Mouse (Mus musculus) embryonic facial prominence, embryonic 13.5 days (tissue): Measurements from ENCODE around the gene Ica1l. TPM values are rescaled to one million over a fixed set of nuclear protein-coding genes. Genes with fewer than 3 reads are reported as not detected.
"Not testable (repeated sequence)": the region's sequence is repeated elsewhere in the genome, so short reads cannot be mapped to it uniquely, and the experiment has no call there.

Source experiments
- ATAC-seq: fragments of 200-750 bp; cut with Nextera tagmentation; 2 replicates; pipeline ENCODE4 v1.8.0; 2017; ENCODE audit warnings: low read depth; ENCODE audit not compliant: insufficient number of reproducible peaks, insufficient read depth, low FRiP score, low TSS enrichment
- H3K27ac ChIP-seq: fragments of 300-500 bp; sonication (generic); 2 replicates; pipeline ENCODE4 v1.5.1; 2015; ENCODE audit warnings: moderate library complexity, mild to moderate bottlenecking, inconsistent platforms
- H3K27me3 ChIP-seq: fragments of 300-500 bp; sonication (generic); 2 replicates; pipeline ENCODE4 v1.6.1; 2015; ENCODE audit warnings: mild to moderate bottlenecking, inconsistent platforms
- H3K36me3 ChIP-seq: fragments of 300-500 bp; sonication (generic); 2 replicates; pipeline ENCODE4 v1.6.1; 2015; ENCODE audit warnings: mild to moderate bottlenecking, inconsistent platforms
- H3K4me1 ChIP-seq: fragments of 300-500 bp; sonication (generic); 2 replicates; pipeline ENCODE4 v1.6.1; 2015; ENCODE audit warnings: inconsistent platforms
- H3K4me2 ChIP-seq: fragments of 300-500 bp; sonication (generic); 2 replicates; pipeline ENCODE4 v1.6.1; 2015; ENCODE audit warnings: moderate library complexity, mild to moderate bottlenecking, inconsistent platforms
- H3K4me3 ChIP-seq: fragments of 300-500 bp; sonication (generic); 2 replicates; pipeline ENCODE4 v1.5.1; 2015; ENCODE audit warnings: mild to moderate bottlenecking, inconsistent platforms
- H3K9ac ChIP-seq: fragments of 300-500 bp; sonication (generic); 2 replicates; pipeline ENCODE4 v1.6.1; 2015; ENCODE audit warnings: mild to moderate bottlenecking, inconsistent platforms
- H3K9me3 ChIP-seq: fragments of 300-500 bp; sonication (generic); 2 replicates; pipeline ENCODE4 v1.6.1; 2016; ENCODE audit warnings: inconsistent platforms
- WGBS: fragments of 180-500 bp; shearing (Covaris S2); methylation state at CpG from one replicate; pipeline ENCODE4 v1.1.7; 2015; ENCODE audit warnings: mixed read lengths; 5-methylcytosine and 5-hydroxymethylcytosine counted together
- polyA plus RNA-seq: library from polyadenylated mRNA; unstranded; fragments of >200 nt; fragmentation: Nextera tagmentation; extraction: Ambion mirVana; gene quantifications from 2 replicates; pipeline ENCODE4 v1.2.1, GENCODE M21; 2015

Gene Ica1l
- 1.7 and 2.4 TPM in 2 replicates for polyA plus RNA-seq

- peak within 1 kb of the TSS; percentile 75 for H3K4me3 ChIP-seq
- H3K9me3 ChIP-seq = no peaks in the 10 kb centered on the region
- peak within 1 kb of the TSS; percentile 79 for H3K9ac ChIP-seq
- ATAC-seq = peak; percentile 79
- no peak within 1 kb of the TSS for H3K27ac ChIP-seq
- H3K27me3 ChIP-seq = peaks cover 28% of the 10 kb centered on the region
- 0 out of 2 replicates have a peak, but pooled peaks cover 4% of the 10 kb centered on the region for H3K4me1 ChIP-seq
- H3K4me2 ChIP-seq = peak within 1 kb of the TSS; percentile 93
- H3K36me3 ChIP-seq = no peaks in the 10 kb centered on the region
- under 1% methylated on average over 91 of the region's 99 CpGs for WGBS
These were observed at the start of gene Ica1l for GRCm38 (mm10) chr1:60042796-60043469. Gene Ica1l (minus strand): TSS chr1:60043184.

DNA sequence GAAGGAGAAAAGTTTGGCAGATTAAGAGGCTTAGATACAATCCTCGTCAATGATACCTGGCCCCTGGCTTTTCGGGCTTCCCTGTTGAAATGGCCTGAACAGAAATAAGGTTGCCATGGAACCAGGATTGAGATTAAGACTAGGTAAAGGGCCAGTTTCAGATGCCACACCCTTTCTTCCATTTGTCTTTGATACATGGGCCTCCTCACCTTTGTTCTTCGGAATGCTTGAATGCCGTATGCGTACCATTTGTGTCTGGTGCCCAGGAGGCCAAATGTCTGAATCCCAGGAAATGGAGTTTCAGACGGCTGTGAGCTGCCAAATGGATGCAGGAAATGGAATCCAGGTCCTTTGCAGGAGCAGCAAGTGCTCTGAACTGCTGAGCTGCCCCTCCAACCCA lies 33.4 kb upstream of the Ica1l start:
- ATAC-seq = no peak
- WGBS = 82% methylated on average over 6 of the region's 6 CpGs
- H3K4me2 ChIP-seq = no peak overlapping the region
- H3K4me3 ChIP-seq = no peak overlapping the region
- H3K27me3 ChIP-seq = no peaks in the 10 kb centered on the region
- H3K36me3 ChIP-seq = peaks cover 29% of the 10 kb centered on the region
- H3K4me1 ChIP-seq = no peaks in the 10 kb centered on the region
- H3K9me3 ChIP-seq = no peaks in the 10 kb centered on the region
- no peak overlapping the region for H3K9ac ChIP-seq
- no peak overlapping the region for H3K27ac ChIP-seq

GRCm38 (mm10) chr1:60075590-60075989 lies 32.6 kb upstream of the Ica1l start:
- Histone ChIP-seq H3K27ac (no peak overlapping the region), H3K9me3 (no peaks in the 10 kb centered on the region), H3K9ac (no peak overlapping the region), H3K4me3 (no peak overlapping the region), H3K36me3 (peaks cover 25% of the 10 kb centered on the region), H3K27me3 (no peaks in the 10 kb centered on the region), H3K4me1 (no peaks in the 10 kb centered on the region), H3K4me2 (no peak overlapping the region)
- WGBS = 80% methylated on average over 3 of the region's 3 CpGs
- ATAC-seq = no peak

GRCm38 (mm10) chr1:60074935-60075334 lies 32.0 kb upstream of the Ica1l start:
- Histone ChIP-seq H3K36me3 (peaks cover 20% of the 10 kb centered on the region), H3K9me3 (no peaks in the 10 kb centered on the region), H3K27ac (no peak overlapping the region), H3K4me3 (no peak overlapping the region), H3K27me3 (no peaks in the 10 kb centered on the region), H3K9ac (no peak overlapping the region), H3K4me1 (no peaks in the 10 kb centered on the region), H3K4me2 (no peak overlapping the region)
- WGBS = 49% methylated on average over 2 of the region's 2 CpGs
- ATAC-seq = no peak

DNA sequence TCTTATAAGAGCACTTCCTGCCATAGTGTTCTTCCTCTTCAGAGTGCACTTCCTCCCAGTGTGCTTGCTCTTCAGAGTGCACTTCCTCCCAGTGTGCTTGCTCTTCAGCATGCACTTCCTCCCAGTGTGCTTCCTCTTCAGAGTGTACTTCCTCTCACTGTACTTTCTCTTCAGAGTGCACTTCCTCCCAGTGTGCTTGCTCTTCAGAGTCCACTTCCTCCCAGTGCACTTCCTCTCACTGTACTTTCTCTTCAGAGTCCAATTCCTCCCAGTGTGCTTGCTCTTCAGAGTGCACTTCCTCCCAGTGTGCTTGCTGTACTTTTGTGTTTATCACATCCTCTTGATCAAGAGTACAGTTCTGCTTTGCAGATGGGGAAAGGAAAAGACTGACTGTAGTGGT lies 27.7 kb upstream of the Ica1l start:
- not testable (repeated sequence) for H3K4me2 ChIP-seq, H3K27ac ChIP-seq, H3K27me3 ChIP-seq, H3K4me3 ChIP-seq, H3K36me3 ChIP-seq, H3K4me1 ChIP-seq, H3K9ac ChIP-seq, ATAC-seq, H3K9me3 ChIP-seq

DNA sequence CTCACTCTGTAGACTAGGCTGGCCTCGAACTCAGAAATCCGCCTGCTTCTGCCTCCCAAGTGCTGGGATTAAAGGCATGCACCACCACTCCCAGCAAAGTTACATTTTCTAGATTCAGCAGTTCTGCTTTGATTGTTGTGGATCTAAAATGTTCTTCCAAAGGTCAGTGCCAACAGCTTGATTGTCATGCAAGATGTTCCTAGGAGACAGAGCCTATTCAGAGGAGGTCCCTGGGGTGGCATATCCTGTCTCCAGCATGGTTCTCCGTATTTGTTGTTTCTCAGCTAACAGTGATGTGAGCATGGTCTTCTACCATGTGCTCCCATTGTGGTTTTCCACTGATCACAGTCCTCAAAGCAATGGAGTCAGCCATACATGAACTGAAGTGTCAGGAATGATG lies 13.3 kb upstream of the Ica1l start:
- Histone ChIP-seq H3K9ac (no peak overlapping the region), H3K9me3 (no peaks in the 10 kb centered on the region), H3K27me3 (no peaks in the 10 kb centered on the region), H3K36me3 (no peaks in the 10 kb centered on the region), H3K4me3 (no peak overlapping the region), H3K27ac (no peak overlapping the region), H3K4me1 (no peaks in the 10 kb centered on the region), H3K4me2 (no peak overlapping the region)
- 82% methylated on average over 3 of the region's 3 CpGs for WGBS
- ATAC-seq = no peak

- Histone ChIP-seq H3K27ac (no peak overlapping the region), H3K4me2 (no peak overlapping the region)
- WGBS = 39% methylated on average over 3 of the region's 3 CpGs
These were observed 11.7 kb upstream of the Ica1l start for GRCm38 (mm10) chr1:60054659-60055058.

DNA sequence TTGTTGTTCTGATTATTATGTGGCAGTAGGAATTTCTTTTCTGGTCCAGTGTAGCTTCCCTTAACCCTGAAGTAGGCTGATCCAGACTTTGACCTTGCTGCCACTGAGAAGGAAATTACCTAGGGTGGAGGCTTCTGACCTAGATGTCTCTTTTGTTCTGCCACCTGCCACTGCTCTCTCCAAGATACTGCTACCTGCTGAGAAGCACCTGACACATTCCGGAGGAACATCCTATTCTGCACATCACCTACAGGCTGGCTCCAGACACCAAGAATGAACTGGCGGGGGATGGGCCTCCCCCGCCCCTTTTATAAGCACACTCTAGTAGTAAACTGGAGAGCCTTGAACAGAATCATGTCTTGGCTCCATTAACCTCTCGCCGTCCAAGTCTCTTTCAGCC lies 4.5 kb upstream of the Ica1l start:
- not testable (repeated sequence) for H3K9me3 ChIP-seq, ATAC-seq, H3K4me1 ChIP-seq, H3K4me2 ChIP-seq, H3K27ac ChIP-seq, H3K36me3 ChIP-seq, H3K4me3 ChIP-seq, H3K9ac ChIP-seq
- peaks cover 21% of the 10 kb centered on the region for H3K27me3 ChIP-seq
- 93% methylated on average over 5 of the region's 5 CpGs for WGBS

More at GRCm38 (mm10) chr1:60054659-60055058, 11.7 kb upstream of the Ica1l start:
- Histone ChIP-seq H3K4me1 (no peaks in the 10 kb centered on the region), H3K4me3 (no peak overlapping the region), H3K27me3 (no peaks in the 10 kb centered on the region), H3K36me3 (no peaks in the 10 kb centered on the region), H3K9me3 (no peaks in the 10 kb centered on the region), H3K9ac (no peak overlapping the region)
- no peak for ATAC-seq

DNA sequence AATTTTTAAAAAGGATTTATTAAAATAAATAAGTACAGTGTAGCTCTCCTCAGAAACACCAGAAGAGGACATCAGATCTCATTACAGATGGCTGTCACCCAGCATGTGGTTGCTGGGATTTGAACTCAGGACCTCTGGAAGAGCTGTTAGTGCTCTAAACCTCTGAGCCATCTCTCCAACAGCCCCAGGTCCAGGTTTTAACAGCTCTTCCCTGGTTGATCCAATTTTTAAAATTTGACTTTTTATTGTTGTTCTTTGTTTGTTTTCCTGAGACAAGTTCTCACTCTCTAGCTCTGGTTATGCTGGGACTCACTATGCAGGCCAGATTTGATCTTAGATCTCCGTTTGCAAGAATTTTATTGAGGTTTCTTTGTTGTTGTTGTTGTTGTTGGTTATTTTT lies 1.6 kb upstream of the Ica1l start:
- no peaks in the 10 kb centered on the region for H3K36me3 ChIP-seq
- peaks cover 28% of the 10 kb centered on the region for H3K27me3 ChIP-seq
- H3K4me1 ChIP-seq = 0 out of 2 replicates have a peak, but pooled peaks cover 4% of the 10 kb centered on the region
- no peak overlapping the region for H3K27ac ChIP-seq
- no peak overlapping the region for H3K9ac ChIP-seq
- H3K9me3 ChIP-seq = no peaks in the 10 kb centered on the region
- 86% methylated on average over 1 of the region's 1 CpGs for WGBS
- no peak overlapping the region for H3K4me2 ChIP-seq
- no peak overlapping the region for H3K4me3 ChIP-seq
- no peak for ATAC-seq

GRCm38 (mm10) chr1:60042398-60042795 lies 587 bp downstream of the Ica1l start:
- 0 out of 2 replicates have a peak, but pooled peaks cover 4% of the 10 kb centered on the region for H3K4me1 ChIP-seq
- peaks cover 28% of the 10 kb centered on the region for H3K27me3 ChIP-seq
- H3K4me3 ChIP-seq = peak overlapping the region; percentile 75
- no peak overlapping the region for H3K27ac ChIP-seq
- H3K9me3 ChIP-seq = no peaks in the 10 kb centered on the region
- H3K4me2 ChIP-seq = peak overlapping the region; percentile 93
- no peaks in the 10 kb centered on the region for H3K36me3 ChIP-seq
- peak overlapping the region; percentile 79 for H3K9ac ChIP-seq
- WGBS = 2% methylated on average over 19 of the region's 19 CpGs
- ATAC-seq = no peak

GRCm38 (mm10) chr1:60035044-60035443 lies 7.9 kb downstream of the Ica1l start:
- no peaks in the 10 kb centered on the region for H3K4me1 ChIP-seq
- H3K27ac ChIP-seq = no peak overlapping the region

DNA sequence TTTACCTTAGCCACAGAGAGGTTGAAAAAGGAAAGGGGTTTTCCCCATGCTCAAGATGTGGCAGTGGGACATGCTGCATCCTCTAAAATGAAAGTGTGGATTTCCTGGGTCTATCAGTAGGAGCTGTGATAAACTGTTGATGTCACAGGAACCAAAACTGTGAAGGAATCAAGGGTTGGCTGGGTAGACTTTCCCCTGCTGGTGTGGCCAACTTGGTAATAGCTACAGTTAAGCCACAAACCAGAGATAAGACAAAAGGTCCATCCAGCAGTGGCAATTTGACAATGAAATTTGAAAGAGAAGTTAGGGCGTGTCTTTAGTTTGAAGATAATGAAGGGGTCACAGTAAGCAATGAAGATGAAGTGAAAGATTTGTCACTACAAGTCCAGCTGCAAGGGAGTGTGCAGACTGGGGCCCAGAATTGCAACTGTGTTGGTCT lies 25.9 kb downstream of the Ica1l start:
- Histone ChIP-seq H3K9me3 (no peaks in the 10 kb centered on the region), H3K4me2 (no peak overlapping the region), H3K4me1 (no peaks in the 10 kb centered on the region), H3K27me3 (no peaks in the 10 kb centered on the region), H3K9ac (no peak overlapping the region), H3K36me3 (no peaks in the 10 kb centered on the region), H3K27ac (no peak overlapping the region), H3K4me3 (no peak overlapping the region)
- no peak for ATAC-seq
- 96% methylated on average over 1 of the region's 1 CpGs for WGBS

More at GRCm38 (mm10) chr1:60035044-60035443, 7.9 kb downstream of the Ica1l start:
- H3K27me3 ChIP-seq = no peaks in the 10 kb centered on the region
- H3K9me3 ChIP-seq = no peaks in the 10 kb centered on the region
- no peak overlapping the region for H3K9ac ChIP-seq
- 95% methylated on average over 2 of the region's 2 CpGs for WGBS
- no peak for ATAC-seq
- H3K36me3 ChIP-seq = no peaks in the 10 kb centered on the region
- H3K4me3 ChIP-seq = no peak overlapping the region
- H3K4me2 ChIP-seq = no peak overlapping the region
